Mouse (Mus musculus): ENCODE measurements around the gene Slc9a9. TPM values are rescaled to one million over a fixed set of nuclear protein-coding genes. Genes with fewer than 3 reads are reported as not detected.

Slc9a9 gene
- total and polyA plus RNA-seq, 3 experiments: 0.46 to 0.71 TPM; not detected in 1

- TF ChIP-seq KAT2A (conservative IDR thresholded peaks at IDR 0.05; ENCODE audit: low read depth, low read length): no peak
- DNase-seq (ENCODE audit: low read depth, low spot score): no peak
- Histone ChIP-seq H3K9ac (ENCODE audit: control insufficient read depth, low read depth, low read length, poor library complexity, severe bottlenecking) (no peak overlapping the region), H3K36me3 (ENCODE audit: control insufficient read depth in 1 of 2, insufficient read depth in 2 of 2, low read length in 2 of 2) (no peaks in the 10 kb centered on the region), H3K4me3 (ENCODE audit: control insufficient read depth in 1 of 2, insufficient read depth in 1 of 2, low read depth in 2 of 2, low read length in 2 of 2) (no peak overlapping the region), H3K79me2 (ENCODE audit: control insufficient read depth, insufficient read depth, low read length, poor library complexity) (no peaks in the 10 kb centered on the region), H3K27ac (ENCODE audit: control insufficient read depth, low read depth, low read length) (no peak overlapping the region), H3K4me1 (ENCODE audit: control insufficient read depth in 1 of 2, insufficient read depth in 2 of 2, low read length in 2 of 2) (no peaks in the 10 kb centered on the region), H3K27me3 (ENCODE audit: control insufficient read depth in 1 of 2, insufficient read depth in 2 of 2, low read length in 2 of 2) (no peaks in the 10 kb centered on the region), H3K9me3 (replicated peaks; ENCODE audit: insufficient read depth, low read length) (no peaks in the 10 kb centered on the region)
Measured at GRCm38 (mm10) chr9:95178170-95178569, 508.5 kb downstream of the Slc9a9 start.

- H3K79me2 ChIP-seq (ENCODE audit: control insufficient read depth, insufficient read depth, low read length, poor library complexity): no peaks in the 10 kb centered on the region
- no peak overlapping the region for H3K27ac ChIP-seq (ENCODE audit: control insufficient read depth, low read depth, low read length)
Measured at GRCm38 (mm10) chr9:95180005-95180404, 510.3 kb downstream of the Slc9a9 start.

DNA sequence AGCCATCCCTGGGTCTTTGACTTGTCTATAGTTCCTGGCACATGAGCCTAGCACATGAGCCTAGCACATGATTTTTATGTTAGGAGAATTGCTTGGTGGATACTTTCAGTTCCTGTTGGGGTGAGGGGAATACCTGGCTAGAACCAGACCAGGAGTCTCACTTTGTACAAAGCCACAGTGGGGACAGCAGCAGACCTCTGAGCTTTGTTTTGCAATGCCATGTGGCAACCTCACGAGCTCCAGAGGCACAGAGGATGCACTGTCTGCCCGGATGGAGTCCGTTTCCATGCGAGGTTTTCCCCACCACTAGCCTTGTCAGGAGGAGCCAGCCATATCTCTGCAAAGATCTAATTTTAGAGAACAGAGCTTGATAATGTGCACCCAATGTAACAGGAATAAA lies 510.9 kb downstream of the Slc9a9 start:
- no peak overlapping the region for H3K27ac ChIP-seq (ENCODE audit: control insufficient read depth, low read depth, low read length)
- H3K4me3 ChIP-seq (ENCODE audit: control insufficient read depth in 1 of 2, insufficient read depth in 1 of 2, low read depth in 2 of 2, low read length in 2 of 2): no peak overlapping the region
- no peaks in the 10 kb centered on the region for H3K9me3 ChIP-seq (replicated peaks; ENCODE audit: insufficient read depth, low read length)
- no peaks in the 10 kb centered on the region for H3K36me3 ChIP-seq (ENCODE audit: control insufficient read depth in 1 of 2, insufficient read depth in 2 of 2, low read length in 2 of 2)
- H3K4me1 ChIP-seq (ENCODE audit: control insufficient read depth in 1 of 2, insufficient read depth in 2 of 2, low read length in 2 of 2): no peaks in the 10 kb centered on the region
- DNase-seq (ENCODE audit: low read depth, low spot score): no peak
- no peaks in the 10 kb centered on the region for H3K27me3 ChIP-seq (ENCODE audit: control insufficient read depth in 1 of 2, insufficient read depth in 2 of 2, low read length in 2 of 2)
- no peaks in the 10 kb centered on the region for H3K79me2 ChIP-seq (ENCODE audit: control insufficient read depth, insufficient read depth, low read length, poor library complexity)
- H3K9ac ChIP-seq (ENCODE audit: control insufficient read depth, low read depth, low read length, poor library complexity, severe bottlenecking): no peak overlapping the region
- TF ChIP-seq ELF1 (IDR thresholded peaks at IDR 0.05; ENCODE audit: low read depth, low read length) (no peak), ZC3H11A (IDR thresholded peaks at IDR 0.05; ENCODE audit: low read depth, low read length) (no peak), UBTF (IDR thresholded peaks at IDR 0.05; ENCODE audit: borderline replicate concordance, insufficient read depth, low read depth, low read length) (no peak), CTCF (IDR thresholded peaks at IDR 0.05 in 2 of 3, conservative IDR thresholded peaks at IDR 0.05 in 1 of 3; ENCODE audit: control insufficient read depth in 1 of 3, insufficient read depth in 1 of 3, low read depth in 2 of 3, low read length in 3 of 3, poor library complexity in 1 of 3, severe bottlenecking in 1 of 3) (no peak), BHLHE40 (IDR thresholded peaks at IDR 0.05; ENCODE audit: borderline replicate concordance, low read depth, low read length) (no peak), NRF1 (IDR thresholded peaks at IDR 0.05; ENCODE audit: insufficient read depth, low read depth, low read length, poor library complexity, severe bottlenecking) (no peak), USF2 (IDR thresholded peaks at IDR 0.05; ENCODE audit: borderline replicate concordance in 1 of 2, insufficient read depth in 1 of 2, low read depth in 1 of 2, low read length in 2 of 2) (no peak), POLR2A (IDR thresholded peaks at IDR 0.05; ENCODE audit: control insufficient read depth in 1 of 2, insufficient read depth in 1 of 2, low read depth in 1 of 2, low read length in 2 of 2, poor library complexity in 1 of 2) (no peak), TAL1 (IDR thresholded peaks at IDR 0.05; ENCODE audit: low read length) (no peak), ZNF384 (IDR thresholded peaks at IDR 0.05; ENCODE audit: low read depth, low read length) (no peak), MAX (IDR thresholded peaks at IDR 0.05; ENCODE audit: low read length) (no peak), MEF2A (IDR thresholded peaks at IDR 0.05; ENCODE audit: extremely low read depth, insufficient replicate concordance, low read depth, low read length, poor library complexity, severe bottlenecking) (no peak), GABPA (IDR thresholded peaks at IDR 0.05; ENCODE audit: low read depth, low read length) (no peak), USF1 (IDR thresholded peaks at IDR 0.05; ENCODE audit: low read depth, low read length) (no peak), TBP (IDR thresholded peaks at IDR 0.05; ENCODE audit: low read depth, low read length) (no peak), ZMIZ1 (IDR thresholded peaks at IDR 0.05; ENCODE audit: low read depth, low read length) (no peak), GATA1 (IDR thresholded peaks at IDR 0.05; ENCODE audit: low read depth, low read length) (no peak), POLR2AphosphoS2 (IDR thresholded peaks at IDR 0.05; ENCODE audit: low read length) (no peak), POLR2AphosphoS5 (IDR thresholded peaks at IDR 0.05; ENCODE audit: borderline replicate concordance, low read depth, low read length) (no peak), MAFK (IDR thresholded peaks at IDR 0.05; ENCODE audit: borderline replicate concordance, low read depth, low read length) (no peak)

More at GRCm38 (mm10) chr9:95180005-95180404, 510.3 kb downstream of the Slc9a9 start:
- Histone ChIP-seq H3K9me3 (replicated peaks; ENCODE audit: insufficient read depth, low read length) (no peaks in the 10 kb centered on the region), H3K27me3 (ENCODE audit: control insufficient read depth in 1 of 2, insufficient read depth in 2 of 2, low read length in 2 of 2) (no peaks in the 10 kb centered on the region), H3K4me3 (ENCODE audit: control insufficient read depth in 1 of 2, insufficient read depth in 1 of 2, low read depth in 2 of 2, low read length in 2 of 2) (no peak overlapping the region), H3K9ac (ENCODE audit: control insufficient read depth, low read depth, low read length, poor library complexity, severe bottlenecking) (no peak overlapping the region), H3K4me1 (ENCODE audit: control insufficient read depth in 1 of 2, insufficient read depth in 2 of 2, low read length in 2 of 2) (no peaks in the 10 kb centered on the region), H3K36me3 (ENCODE audit: control insufficient read depth in 1 of 2, insufficient read depth in 2 of 2, low read length in 2 of 2) (no peaks in the 10 kb centered on the region)
- DNase-seq (ENCODE audit: low read depth, low spot score): no peak
- TF ChIP-seq ZNF384 (IDR thresholded peaks at IDR 0.05; ENCODE audit: low read depth, low read length) (no peak), EP300 (IDR thresholded peaks at IDR 0.05; ENCODE audit: low read depth in 1 of 2, low read length in 2 of 2) (no peak), HCFC1 (IDR thresholded peaks at IDR 0.05; ENCODE audit: low read depth, low read length) (no peak)

Measured in MEL (cell line).